Mouse (Mus musculus) activated CD4-positive, CD25-positive, alpha-beta regulatory T cell, adult 4 months (primary cell): Measurements from ENCODE around the gene Uqcrh. TPM values are rescaled to one million over a fixed set of nuclear protein-coding genes. Genes with fewer than 3 reads are reported as not detected.

Experiments
- ATAC-seq: one replicate; pipeline ENCODE4 v1.8.0; 2017
- polyA plus RNA-seq, 2 experiments: library from polyadenylated mRNA; unstranded; fragments of 100-300 nt; shearing (Covaris generic); gene quantifications; one replicate each; pipeline ENCODE4 v1.2.1; 2017

Uqcrh gene
- polyA plus RNA-seq, 2 experiments from 2014 or later = 979 to 1,004 TPM

DNA sequence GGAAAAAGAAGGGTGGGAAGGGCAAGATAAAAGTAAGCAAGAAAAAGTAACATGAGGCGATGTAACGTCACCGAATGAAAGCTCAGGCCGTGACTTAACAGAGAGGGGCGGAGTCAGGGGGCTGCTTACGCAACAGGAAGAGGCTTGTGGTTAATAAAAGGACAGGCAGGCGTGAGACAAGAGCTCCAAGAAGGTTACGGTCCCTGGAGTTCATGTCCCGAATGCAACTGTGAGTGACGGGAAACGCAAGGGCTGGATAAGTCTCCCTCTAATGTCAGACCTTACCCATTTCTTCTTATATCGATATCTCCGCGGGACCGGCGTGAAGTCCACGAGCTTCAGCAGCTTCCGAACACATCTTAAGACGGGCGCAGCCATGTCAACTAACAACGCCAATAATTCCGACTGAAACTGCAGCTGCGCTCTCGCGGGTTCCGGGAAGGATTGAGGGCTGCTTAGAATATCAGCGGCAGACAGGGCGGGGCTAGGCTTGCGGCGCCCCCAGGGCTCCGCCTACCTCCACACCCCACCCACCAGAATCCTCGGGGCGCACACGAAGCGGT lies 21.4 kb downstream of the Uqcrh start, which contains the start of gene Nsun4:
Nsun4 (minus strand) TSS at position 478 of the 563 bp plus-strand sequence.
- peak; percentile 94 for ATAC-seq

DNA sequence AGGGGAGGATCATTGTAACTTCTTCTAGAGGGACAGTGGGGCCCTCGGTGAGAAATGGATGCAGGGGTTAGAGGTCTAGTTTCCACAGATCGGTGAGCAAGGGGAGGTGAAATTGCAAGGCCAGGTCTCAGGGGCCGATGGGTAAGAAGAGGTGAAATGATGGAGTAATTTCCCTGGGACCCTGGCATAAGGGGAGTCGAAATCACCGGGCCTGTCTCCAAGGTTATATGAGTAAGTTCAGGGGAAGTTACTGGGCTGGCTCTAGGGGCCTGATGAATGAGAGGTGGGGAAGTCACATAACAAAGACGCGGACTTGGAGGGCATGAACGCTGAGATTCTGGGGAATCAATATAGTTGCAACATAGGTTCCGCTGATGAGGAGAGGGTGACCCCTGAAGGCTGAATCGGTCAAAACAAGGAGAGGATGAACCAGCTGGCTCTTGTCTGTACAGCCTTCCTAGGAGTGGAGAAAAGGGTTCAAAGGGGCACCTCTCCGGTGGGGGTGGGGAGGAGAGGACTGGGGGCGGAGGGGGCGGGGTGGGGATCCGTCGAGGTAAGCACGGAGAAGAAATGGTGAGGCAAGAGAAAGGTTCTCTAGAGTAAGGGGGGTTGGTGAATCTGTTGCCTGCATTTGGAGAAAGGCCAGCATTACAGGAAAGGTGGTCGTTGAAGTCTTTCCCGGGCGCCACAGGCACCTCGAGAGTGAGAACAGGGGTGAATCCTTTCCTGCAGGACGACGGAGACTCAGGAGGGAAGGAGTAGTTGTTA lies 22.2 kb downstream of the Uqcrh start:
- ATAC-seq = peak; percentile 6

DNA sequence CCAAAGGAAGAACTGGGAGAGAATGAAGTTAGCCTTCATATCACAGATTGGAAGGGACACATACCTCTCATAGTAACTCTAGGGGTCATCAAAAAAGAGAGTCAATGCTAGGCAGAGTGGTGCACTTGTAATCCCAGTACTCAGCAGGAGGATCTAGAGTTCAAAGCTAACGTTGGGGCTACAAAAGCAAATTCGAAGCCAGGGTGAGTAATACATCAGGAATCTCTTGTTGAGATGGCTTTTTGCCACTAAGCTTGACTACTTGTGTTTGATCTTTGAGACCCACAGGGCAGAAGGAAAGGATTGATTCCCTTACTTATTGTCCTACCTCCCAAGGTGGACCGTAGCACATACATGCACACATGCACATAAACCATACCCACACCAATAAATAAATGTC lies 25.7 kb downstream of the Uqcrh start:
- no peak for ATAC-seq

GRCm38 (mm10) chr4:116048130-116048920 lies 26.5 kb downstream of the Uqcrh start:
- no peak for ATAC-seq

DNA sequence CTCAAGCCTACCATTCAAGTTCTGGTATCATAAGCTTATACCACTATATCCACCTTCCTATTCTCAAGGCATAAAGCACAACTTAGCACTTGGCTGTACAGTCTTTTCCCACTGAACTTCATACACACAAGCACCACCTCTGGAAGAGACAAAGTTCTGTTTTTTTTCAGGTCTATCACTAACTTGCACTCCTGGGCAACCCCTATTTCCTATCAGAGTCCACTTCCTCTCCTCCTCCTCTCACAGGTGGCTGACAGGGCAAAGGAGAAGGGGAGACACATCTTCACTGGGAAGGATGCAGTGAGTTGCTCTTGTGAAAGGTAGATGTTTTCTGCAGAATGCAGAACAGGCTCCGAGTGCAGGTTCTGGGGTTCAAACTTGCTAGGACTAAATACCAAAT lies 27.2 kb downstream of the Uqcrh start:
- no peak for ATAC-seq

DNA sequence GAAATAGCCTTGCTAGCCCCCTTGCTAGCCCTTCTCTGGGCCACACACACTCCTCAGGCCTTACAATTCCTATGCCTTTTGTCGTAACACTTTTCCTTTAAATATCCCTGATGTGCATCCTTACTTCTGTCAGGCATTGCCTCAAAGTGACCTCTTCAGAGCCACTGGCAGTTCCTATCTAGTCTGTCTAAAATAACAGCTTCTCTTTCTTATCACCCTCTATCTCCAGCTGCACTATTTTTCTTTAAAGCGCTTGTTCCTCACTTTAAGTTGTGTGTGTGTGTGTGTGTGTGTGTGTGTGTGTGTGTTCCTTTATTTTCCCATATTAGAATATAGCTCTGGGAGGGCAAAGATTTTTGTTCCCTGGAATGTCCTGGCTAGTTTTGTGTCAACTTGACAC lies 28.3 kb downstream of the Uqcrh start:
- no peak for ATAC-seq

GRCm38 (mm10) chr4:116042186-116042585 lies 32.7 kb downstream of the Uqcrh start:
- no peak for ATAC-seq

GRCm38 (mm10) chr4:116040466-116040865 lies 34.4 kb downstream of the Uqcrh start:
- no peak for ATAC-seq

GRCm38 (mm10) chr4:116033374-116033773 lies 41.5 kb downstream of the Uqcrh start:
- ATAC-seq = no peak

- ATAC-seq = no peak
Measured at GRCm38 (mm10) chr4:116032906-116033305, 42.0 kb downstream of the Uqcrh start.

DNA sequence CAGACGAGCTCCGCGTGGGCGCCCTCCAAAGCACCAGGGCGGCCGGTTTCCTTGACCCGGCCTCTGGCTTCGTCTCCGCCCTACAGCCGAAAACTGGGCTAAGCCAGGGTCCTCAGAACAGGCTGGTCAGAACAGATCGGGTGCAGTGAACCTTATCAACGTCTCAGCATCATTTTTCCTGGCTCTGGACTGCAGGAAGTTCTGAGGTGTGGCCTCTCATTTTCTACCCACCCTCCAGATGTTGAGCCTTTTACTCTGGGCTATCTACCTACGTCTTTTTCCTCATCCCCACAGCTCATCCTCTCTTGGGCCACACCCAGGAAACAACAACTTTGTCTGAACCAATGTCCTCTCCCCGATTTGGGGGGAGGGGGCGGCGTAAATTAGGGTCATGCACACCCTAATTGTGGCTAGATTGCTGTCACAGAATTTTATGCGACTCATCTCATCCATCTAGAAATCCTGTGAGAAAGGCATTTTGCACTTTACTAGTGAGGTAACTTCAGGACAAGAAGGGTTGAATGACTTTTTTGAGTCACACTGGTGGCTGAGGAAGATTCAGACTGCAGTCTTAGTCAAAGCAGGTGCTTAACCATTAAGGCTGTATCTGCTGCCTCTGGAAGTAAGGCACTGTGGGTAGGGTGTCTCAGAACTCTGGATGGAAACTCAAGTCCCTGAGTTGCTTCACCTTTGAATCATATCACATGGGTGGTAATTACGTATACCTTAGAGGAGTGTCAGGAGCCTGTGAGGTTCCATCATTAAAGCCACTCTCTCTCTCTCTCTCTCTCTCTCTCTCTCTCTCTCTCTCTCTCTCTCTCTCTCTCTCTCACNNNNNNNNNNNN lies 56.7 kb downstream of the Uqcrh start, which contains the start of gene Faah:
Faah (minus strand) TSS at position 25 of the 845 bp plus-strand sequence.
- ATAC-seq = peak; percentile 36

DNA sequence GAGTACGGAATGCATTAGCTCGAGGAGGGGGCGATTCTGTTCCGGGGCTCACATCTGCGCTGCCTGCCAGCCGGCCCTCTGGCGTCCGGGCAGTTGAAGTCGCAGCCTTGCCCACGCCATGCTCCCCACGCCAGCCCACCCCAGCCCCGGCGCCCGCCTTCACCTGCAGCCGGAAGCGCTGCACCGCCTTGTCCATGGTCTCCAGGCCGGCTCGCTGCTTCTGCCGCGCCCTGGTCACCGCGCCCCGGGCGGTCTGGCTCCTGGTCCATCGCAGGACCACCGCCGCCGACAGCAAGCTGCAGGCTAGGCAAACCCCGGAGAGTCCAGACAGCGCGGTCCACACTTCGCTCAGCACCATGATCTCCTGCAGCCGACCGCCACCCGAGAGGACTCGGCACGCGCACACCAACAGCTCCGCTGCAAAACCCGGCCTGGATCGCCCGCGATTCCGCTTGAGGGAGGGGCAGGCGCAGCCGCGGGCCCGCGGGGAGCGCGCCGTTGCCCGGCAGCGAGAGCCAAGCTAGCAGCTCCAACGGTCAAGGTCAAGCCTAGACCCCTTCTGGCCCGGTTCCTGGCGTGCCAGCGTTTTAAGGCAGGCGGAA lies 57.5 kb downstream of the Uqcrh start:
- peak; percentile 54 for ATAC-seq

Other genes with a start within 250 kb of the Uqcrh start
- gene Mob3c, start 247.0 kb downstream of the Uqcrh start, polyA plus RNA-seq = 10 to 100 TPM in 1 of 2 experiments, 1 to 10 TPM in 1; 10.0 to 13.4 TPM
- 10 to 100 TPM; 30.7 to 46.8 TPM for gene Mknk1, start 235.9 kb downstream of the Uqcrh start, polyA plus RNA-seq
- gene Kncn, start 190.7 kb downstream of the Uqcrh start, polyA plus RNA-seq = not detected
- not detected for gene 6430628N08Rik, start 184.4 kb downstream of the Uqcrh start, polyA plus RNA-seq
- not detected for gene Dmbx1, start 135.1 kb downstream of the Uqcrh start, polyA plus RNA-seq
- 10 to 100 TPM; 35.9 to 43.4 TPM for gene Faah, start 57.1 kb downstream of the Uqcrh start, polyA plus RNA-seq
- 10 to 100 TPM; 21.7 to 26.9 TPM for gene Nsun4, start 21.2 kb downstream of the Uqcrh start, polyA plus RNA-seq
- gene Lrrc41, start 198 bp upstream of the Uqcrh start, polyA plus RNA-seq = 10 to 100 TPM; 17.5 to 17.9 TPM
- gene Rad54l, start 48.6 kb upstream of the Uqcrh start, polyA plus RNA-seq = 10 to 100 TPM; 10.2 to 11.8 TPM
- 1 to 10 TPM; 6.0 to 8.2 TPM for gene Pomgnt1, start 48.8 kb upstream of the Uqcrh start, polyA plus RNA-seq
- under 1 TPM; 0.15 to 0.63 TPM for gene Lurap1, start 76.3 kb upstream of the Uqcrh start, polyA plus RNA-seq
- gene Tspan1, start 92.5 kb upstream of the Uqcrh start, polyA plus RNA-seq = not detected
- gene 1700042G07Rik, start 98.3 kb upstream of the Uqcrh start, polyA plus RNA-seq = not detected
- gene Gm49337, start 98.3 kb upstream of the Uqcrh start, polyA plus RNA-seq = not detected
- gene Pik3r3, start 146.5 kb upstream of the Uqcrh start, polyA plus RNA-seq = 1 to 10 TPM in 1 of 2 experiments, under 1 TPM in 1; 0.99 to 3.6 TPM